Mouse (Mus musculus): ENCODE data around the gene Mtor.

- TF ChIP-seq POLR2A (IDR thresholded peaks at IDR 0.05; ENCODE audit: borderline replicate concordance, extremely low read depth, low read depth, low read length) (no peak), CTCF (IDR thresholded peaks at IDR 0.05; ENCODE audit: insufficient read depth, low read length) (no peak)
These were observed 122.4 kb downstream of the Mtor start for GRCm38 (mm10) chr4:148570693-148571295.

Measured in lung, adult 2 months (tissue).